Mouse (Mus musculus): ENCODE results near the gene Rab43. TPM values are rescaled to one million over a fixed set of nuclear protein-coding genes. Genes with fewer than 3 reads are reported as not detected.

Rab43 gene
- polyA plus RNA-seq, 1 experiment from 2014 or later = 12.5 TPM

DNA sequence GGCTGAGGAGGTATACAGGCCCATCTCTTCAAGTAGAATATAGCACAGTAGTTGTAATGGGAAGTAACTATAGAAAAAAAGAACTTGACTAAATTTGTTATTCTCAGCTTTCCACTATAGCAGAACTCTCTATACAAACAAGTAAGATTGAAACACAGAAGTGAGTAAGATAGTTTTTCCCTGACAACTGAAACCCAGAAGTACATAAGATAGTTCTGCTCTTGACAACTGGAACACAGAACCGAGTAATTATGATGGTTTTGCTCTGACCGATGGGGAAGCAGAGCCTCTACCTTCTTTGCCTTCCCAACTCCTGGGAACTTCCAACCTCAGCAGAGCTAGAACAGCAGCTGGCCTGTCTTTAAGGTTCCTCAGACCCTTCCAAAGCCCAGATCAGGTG is 2.8 kb downstream of the Rab43 start:
- Histone ChIP-seq H3K27me3 (ENCODE audit: insufficient read depth, low read length) (no peaks in the 10 kb centered on the region), H3K4me3 (ENCODE audit: low read depth, low read length) (peak overlapping the region; percentile 1; the same call in 1 of the 2 replicates), H3K9me3 (ENCODE audit: low read depth, low read length) (no peaks in the 10 kb centered on the region), H3K4me1 (ENCODE audit: insufficient read depth) (peaks cover 5% of the 10 kb centered on the region; the same call in 1 of the 2 replicates), H3K36me3 (ENCODE audit: insufficient read depth) (peaks cover 17% of the 10 kb centered on the region; the same call in 1 of the 2 replicates), H3K27ac (ENCODE audit: low read depth) (no peak overlapping the region), H3K9ac (no peak overlapping the region), H3K4me2 (peak overlapping the region; percentile 74)
- ATAC-seq (ENCODE audit: insufficient read depth) = no peak
- no peak for DNase-seq
- no peak for TF ChIP-seq CTCF (IDR thresholded peaks at IDR 0.05; ENCODE audit: low read depth)
- 85% methylated on average over 2 of the region's 2 CpGs for WGBS

DNA sequence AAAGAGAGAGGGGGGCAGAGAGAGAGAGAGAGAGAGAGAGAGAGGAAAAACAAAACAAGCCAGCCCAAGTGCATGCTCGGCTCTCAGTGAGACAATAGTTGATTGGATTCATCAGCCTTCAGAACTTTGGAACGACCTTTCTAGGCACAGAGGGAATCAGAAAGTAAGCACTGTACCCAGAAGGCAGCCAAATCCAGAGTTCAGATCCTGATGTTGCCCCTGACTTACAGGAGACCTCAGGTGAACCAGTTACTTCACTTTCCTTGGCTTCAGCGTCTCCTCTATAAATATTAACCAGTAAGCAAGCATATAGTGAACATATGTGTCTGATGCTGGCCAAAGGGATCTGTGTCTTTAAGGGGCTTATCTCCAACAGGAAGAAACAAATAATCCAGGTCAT is 3.4 kb downstream of the Rab43 start:
- peaks cover 13% of the 10 kb centered on the region; the same call in 1 of the 2 replicates for H3K36me3 ChIP-seq (ENCODE audit: insufficient read depth)
- peaks cover 5% of the 10 kb centered on the region; the same call in 1 of the 2 replicates for H3K4me1 ChIP-seq (ENCODE audit: insufficient read depth)
- DNase-seq (no peak), ATAC-seq (ENCODE audit: insufficient read depth) (no peak)
- H3K9me3 ChIP-seq (ENCODE audit: low read depth, low read length) = no peaks in the 10 kb centered on the region
- no peaks in the 10 kb centered on the region for H3K27me3 ChIP-seq (ENCODE audit: insufficient read depth, low read length)
- no peak overlapping the region for H3K27ac ChIP-seq (ENCODE audit: low read depth)
- no peak overlapping the region for H3K9ac ChIP-seq
- WGBS = 76% methylated on average over 3 of the region's 3 CpGs
- H3K4me3 ChIP-seq (ENCODE audit: low read depth, low read length) = no peak overlapping the region
- no peak for TF ChIP-seq CTCF (IDR thresholded peaks at IDR 0.05; ENCODE audit: low read depth)
- no peak overlapping the region for H3K4me2 ChIP-seq

DNA sequence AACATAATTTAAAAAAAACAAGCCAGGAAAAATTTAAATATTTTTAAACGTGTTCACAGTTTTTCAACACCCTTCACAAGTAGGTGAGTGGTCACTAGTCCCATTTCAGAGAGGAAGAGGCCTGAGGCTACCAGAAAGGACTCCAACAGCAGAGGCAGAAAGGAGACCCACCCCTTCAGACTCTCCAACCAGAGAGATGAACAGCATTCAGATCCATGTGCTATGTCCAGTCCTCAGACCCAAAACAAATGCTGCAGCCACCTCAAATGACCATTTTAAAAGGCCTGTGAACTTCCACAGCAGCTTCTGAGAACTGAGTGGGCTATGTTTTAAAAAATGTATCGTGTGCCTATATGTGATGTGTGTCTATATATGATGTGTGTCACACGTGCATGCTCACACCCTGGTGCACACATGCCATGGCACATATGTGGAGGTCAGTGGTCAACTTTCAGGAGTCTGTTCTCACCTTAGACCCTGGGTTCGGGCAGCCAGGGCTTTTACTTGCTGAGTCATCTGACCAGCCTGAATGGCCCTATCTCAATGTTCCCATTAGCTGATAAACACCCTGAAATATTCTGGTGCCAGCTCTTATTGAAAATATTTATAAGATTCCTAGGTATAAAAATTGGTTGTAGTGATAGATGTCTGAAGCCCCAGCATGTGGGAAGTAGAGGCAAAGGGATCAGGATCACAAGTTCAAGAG is 4.1 kb downstream of the Rab43 start:
- Histone ChIP-seq H3K4me1 (ENCODE audit: insufficient read depth) (peaks cover 5% of the 10 kb centered on the region; the same call in 1 of the 2 replicates), H3K9ac (no peak overlapping the region), H3K4me2 (no peak overlapping the region), H3K4me3 (ENCODE audit: low read depth, low read length) (no peak overlapping the region), H3K9me3 (ENCODE audit: low read depth, low read length) (no peaks in the 10 kb centered on the region), H3K27ac (ENCODE audit: low read depth) (no peak overlapping the region), H3K27me3 (ENCODE audit: insufficient read depth, low read length) (no peaks in the 10 kb centered on the region), H3K36me3 (ENCODE audit: insufficient read depth) (0 out of 2 replicates have a peak, but pooled peaks cover 11% of the 10 kb centered on the region)
- TF ChIP-seq CTCF (IDR thresholded peaks at IDR 0.05; ENCODE audit: low read depth) = no peak
- 80% methylated on average over 4 of the region's 4 CpGs for WGBS
- no peak for DNase-seq
- no peak for ATAC-seq (ENCODE audit: insufficient read depth)

DNA sequence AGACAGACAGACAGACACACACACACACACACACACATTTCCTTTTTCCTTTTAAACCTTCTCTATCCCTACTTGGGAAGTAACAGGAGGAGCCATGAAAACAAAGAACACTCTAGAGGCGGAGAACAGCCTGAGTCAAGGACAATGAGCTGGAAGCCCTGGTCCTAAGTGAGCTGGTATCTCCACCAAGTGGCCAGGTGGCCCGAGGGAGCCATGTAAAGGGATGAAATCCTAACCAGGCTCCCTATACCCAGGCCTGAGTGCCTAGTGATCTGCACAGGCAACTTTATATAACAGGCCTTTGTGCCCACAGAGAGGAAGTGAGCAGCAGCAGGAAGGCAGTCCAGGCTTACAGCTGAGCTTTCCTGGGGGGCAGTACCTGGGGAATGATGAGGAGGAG is 5.1 kb downstream of the Rab43 start:
- H3K36me3 ChIP-seq (ENCODE audit: insufficient read depth) = 0 out of 2 replicates have a peak, but pooled peaks cover 11% of the 10 kb centered on the region
- H3K4me2 ChIP-seq = no peak overlapping the region
- no peak overlapping the region for H3K4me3 ChIP-seq (ENCODE audit: low read depth, low read length)
- DNase-seq (no peak), ATAC-seq (ENCODE audit: insufficient read depth) (no peak)
- H3K9me3 ChIP-seq (ENCODE audit: low read depth, low read length) = no peaks in the 10 kb centered on the region
- no peaks in the 10 kb centered on the region; the same call in 1 of the 2 replicates for H3K4me1 ChIP-seq (ENCODE audit: insufficient read depth)
- no peak overlapping the region for H3K9ac ChIP-seq
- no peaks in the 10 kb centered on the region for H3K27me3 ChIP-seq (ENCODE audit: insufficient read depth, low read length)
- H3K27ac ChIP-seq (ENCODE audit: low read depth) = no peak overlapping the region
- TF ChIP-seq CTCF (IDR thresholded peaks at IDR 0.05; ENCODE audit: low read depth) = no peak
- WGBS = 54% methylated on average over 2 of the region's 2 CpGs

DNA sequence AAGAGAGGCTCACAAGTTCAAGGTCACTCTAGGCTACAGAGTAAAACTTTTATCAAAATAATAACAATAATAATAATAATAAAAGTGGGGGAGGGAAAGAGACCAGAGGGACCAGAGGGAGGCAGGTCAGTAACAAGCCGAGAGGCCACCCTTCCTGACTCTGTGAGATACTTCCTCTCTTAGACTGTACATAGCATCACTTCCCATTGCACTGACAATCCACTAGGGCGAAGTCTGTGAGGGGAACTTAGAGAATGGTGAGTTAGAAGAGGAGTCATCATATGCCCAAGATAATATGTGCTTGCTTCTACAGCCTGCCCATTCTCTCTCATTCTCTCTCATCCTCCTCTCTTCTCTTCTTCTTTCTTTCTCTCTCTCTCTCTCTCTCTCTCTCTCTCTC is 5.9 kb downstream of the Rab43 start:
- H3K27me3 ChIP-seq (ENCODE audit: insufficient read depth, low read length) = no peaks in the 10 kb centered on the region
- no peak for ATAC-seq (ENCODE audit: insufficient read depth)
- 70% methylated on average over 2 of the region's 2 CpGs for WGBS
- 0 out of 2 replicates have a peak, but pooled peaks cover 11% of the 10 kb centered on the region for H3K36me3 ChIP-seq (ENCODE audit: insufficient read depth)
- H3K9ac ChIP-seq = no peak overlapping the region
- DNase-seq = peak; percentile 15
- H3K9me3 ChIP-seq (ENCODE audit: low read depth, low read length) = no peaks in the 10 kb centered on the region
- no peak overlapping the region for H3K4me3 ChIP-seq (ENCODE audit: low read depth, low read length)
- no peak overlapping the region for H3K4me2 ChIP-seq
- TF ChIP-seq CTCF (IDR thresholded peaks at IDR 0.05; ENCODE audit: low read depth) = 0 out of 2 replicates have a peak, but pooled peaks have one; percentile 6
- H3K27ac ChIP-seq (ENCODE audit: low read depth) = no peak overlapping the region
- no peaks in the 10 kb centered on the region; the same call in 1 of the 2 replicates for H3K4me1 ChIP-seq (ENCODE audit: insufficient read depth)

DNA sequence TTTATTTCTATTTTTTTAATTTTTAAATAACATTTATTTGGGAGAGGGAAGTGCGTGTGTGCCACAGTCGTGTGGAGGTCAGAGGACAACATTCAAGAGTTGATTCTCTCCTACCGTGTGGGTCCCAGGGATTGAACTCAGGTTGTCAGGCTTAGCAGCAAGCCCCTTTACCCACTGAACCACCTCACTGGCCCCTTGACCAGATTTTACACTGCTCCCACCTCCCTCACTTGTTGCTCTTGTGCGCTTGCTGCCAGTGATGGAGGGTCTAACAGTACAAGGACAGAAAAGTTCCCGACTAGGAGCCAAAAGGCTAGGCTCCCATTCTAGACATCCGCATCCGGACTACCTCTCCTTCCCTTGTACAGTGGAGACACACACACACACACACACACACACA is 6.5 kb downstream of the Rab43 start:
- Histone ChIP-seq H3K27me3 (ENCODE audit: insufficient read depth, low read length) (no peaks in the 10 kb centered on the region), H3K36me3 (ENCODE audit: insufficient read depth) (0 out of 2 replicates have a peak, but pooled peaks cover 11% of the 10 kb centered on the region), H3K4me1 (ENCODE audit: insufficient read depth) (no peaks in the 10 kb centered on the region; the same call in 1 of the 2 replicates), H3K4me2 (no peak overlapping the region), H3K27ac (ENCODE audit: low read depth) (no peak overlapping the region), H3K9me3 (ENCODE audit: low read depth, low read length) (no peaks in the 10 kb centered on the region), H3K9ac (no peak overlapping the region), H3K4me3 (ENCODE audit: low read depth, low read length) (no peak overlapping the region)
- no peak for ATAC-seq (ENCODE audit: insufficient read depth)
- WGBS = 82% methylated on average over 7 of the region's 7 CpGs
- no peak for DNase-seq
- no peak for TF ChIP-seq CTCF (IDR thresholded peaks at IDR 0.05; ENCODE audit: low read depth)

DNA sequence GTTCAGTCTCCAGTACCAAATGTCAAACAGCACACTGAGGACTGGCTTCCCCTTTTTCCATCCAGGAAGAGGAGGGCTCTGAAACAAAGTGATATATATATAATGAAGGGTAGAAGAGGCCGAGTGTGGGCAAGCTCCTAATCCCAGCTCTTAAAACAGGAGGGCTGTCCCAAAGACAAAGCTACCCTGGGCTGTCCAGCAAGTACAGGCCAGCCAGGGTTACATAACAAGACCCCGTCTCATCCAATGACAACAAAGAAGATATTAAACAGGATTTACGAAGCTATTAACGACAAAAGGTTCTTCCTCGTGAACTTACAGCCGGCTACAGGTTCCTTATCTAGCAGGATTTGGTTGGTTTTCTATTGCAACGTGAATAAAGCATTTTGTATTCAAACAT is 7.1 kb downstream of the Rab43 start:
- TF ChIP-seq CTCF (IDR thresholded peaks at IDR 0.05; ENCODE audit: low read depth) = no peak
- Histone ChIP-seq H3K4me3 (ENCODE audit: low read depth, low read length) (no peak overlapping the region), H3K4me1 (ENCODE audit: insufficient read depth) (no peaks in the 10 kb centered on the region; the same call in 1 of the 2 replicates), H3K9me3 (ENCODE audit: low read depth, low read length) (no peaks in the 10 kb centered on the region), H3K9ac (no peak overlapping the region), H3K4me2 (no peak overlapping the region), H3K36me3 (ENCODE audit: insufficient read depth) (0 out of 2 replicates have a peak, but pooled peaks cover 11% of the 10 kb centered on the region), H3K27ac (ENCODE audit: low read depth) (no peak overlapping the region), H3K27me3 (ENCODE audit: insufficient read depth, low read length) (no peaks in the 10 kb centered on the region)
- no peak for DNase-seq
- ATAC-seq (ENCODE audit: insufficient read depth) = no peak
- 76% methylated on average over 7 of the region's 7 CpGs for WGBS
